Mouse (Mus musculus): ENCODE measurements at regions not wholly inside any gene's neighbourhood (a gene's known extent, or its start where the extent isn't known, plus 50 kb on each side); places are given as distances from the start of the nearest gene placed in this dataset.
"Not testable (repeated sequence)": the region's sequence is repeated elsewhere in the genome, so short reads cannot be mapped to it uniquely, and the experiment has no call there.

DNA sequence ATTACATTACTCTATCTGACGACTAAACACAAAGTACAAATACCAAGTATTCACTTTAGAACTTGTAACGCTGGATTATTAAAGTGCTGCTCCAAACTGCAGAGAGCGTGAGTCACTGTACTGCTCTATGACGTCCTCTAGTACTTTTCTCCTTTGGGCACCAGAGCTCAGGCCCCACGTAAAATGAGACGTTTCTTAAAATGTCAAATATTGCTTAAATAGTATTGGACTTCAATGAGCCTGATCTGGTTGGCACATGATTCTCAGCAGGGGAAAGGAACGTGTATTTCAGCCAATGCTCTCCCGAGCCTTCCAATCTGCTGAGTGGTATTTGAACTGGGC, 175.8 kb upstream of the Klf14 start:
- H3K9ac ChIP-seq (ENCODE audit: low read length) = no peak overlapping the region
- H3K4me2 ChIP-seq (ENCODE audit: low read depth, low read length) = no peak overlapping the region
- H3K9me3 ChIP-seq (replicated peaks; ENCODE audit: control insufficient read depth, low read length) = 0 out of 2 replicates have a peak, but pooled peaks cover 4% of the 10 kb centered on the region
- H3K4me1 ChIP-seq (ENCODE audit: control insufficient read depth, insufficient read depth, low read length) = peaks cover 5% of the 10 kb centered on the region
- no peaks in the 10 kb centered on the region for H3K36me3 ChIP-seq (ENCODE audit: control insufficient read depth, insufficient read depth)
- ATAC-seq (replicated peaks; ENCODE audit: extremely low read depth, insufficient read depth, low FRiP score) = no peak
- H3K27ac ChIP-seq (ENCODE audit: low read length) = no peak overlapping the region; the same call in 1 of the 2 replicates
- H3K27me3 ChIP-seq (ENCODE audit: control insufficient read depth, insufficient read depth, low read length) = no peaks in the 10 kb centered on the region
- H3K4me3 ChIP-seq (ENCODE audit: low read length) = no peak overlapping the region
- WGBS = 67% methylated on average over 8 of the region's 8 CpGs

DNA sequence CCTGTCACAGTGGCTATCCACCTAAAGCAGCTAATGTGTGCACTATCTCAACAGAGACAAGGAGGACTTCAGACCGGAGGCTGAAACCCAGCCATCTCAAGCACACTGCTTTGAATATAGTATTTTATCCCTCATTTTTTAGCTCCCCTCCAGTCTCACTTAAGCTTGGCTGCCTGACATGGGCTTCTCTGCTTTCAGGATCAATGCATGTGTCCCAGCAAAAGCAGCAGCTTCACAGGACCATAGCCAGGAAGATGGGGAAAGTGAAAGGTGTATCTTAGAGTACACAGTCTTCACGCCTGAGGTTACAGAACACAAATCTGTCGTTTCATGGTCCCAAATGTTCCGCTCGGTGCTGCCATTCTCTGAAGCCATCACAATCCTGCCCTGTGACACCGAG, 176.7 kb upstream of the Klf14 start:
- Histone ChIP-seq H3K27ac (ENCODE audit: low read length) (no peak overlapping the region), H3K27me3 (ENCODE audit: control insufficient read depth, insufficient read depth, low read length) (no peaks in the 10 kb centered on the region), H3K9me3 (replicated peaks; ENCODE audit: control insufficient read depth, low read length) (0 out of 2 replicates have a peak, but pooled peaks cover 4% of the 10 kb centered on the region), H3K9ac (ENCODE audit: low read length) (no peak overlapping the region), H3K4me3 (ENCODE audit: low read length) (no peak overlapping the region), H3K36me3 (ENCODE audit: control insufficient read depth, insufficient read depth) (no peaks in the 10 kb centered on the region), H3K4me1 (ENCODE audit: control insufficient read depth, insufficient read depth, low read length) (peaks cover 5% of the 10 kb centered on the region), H3K4me2 (ENCODE audit: low read depth, low read length) (no peak overlapping the region)
- 75% methylated on average over 6 of the region's 6 CpGs for whole genome bisulfite sequencing
- no peak for ATAC-seq (replicated peaks; ENCODE audit: extremely low read depth, insufficient read depth, low FRiP score)

DNA sequence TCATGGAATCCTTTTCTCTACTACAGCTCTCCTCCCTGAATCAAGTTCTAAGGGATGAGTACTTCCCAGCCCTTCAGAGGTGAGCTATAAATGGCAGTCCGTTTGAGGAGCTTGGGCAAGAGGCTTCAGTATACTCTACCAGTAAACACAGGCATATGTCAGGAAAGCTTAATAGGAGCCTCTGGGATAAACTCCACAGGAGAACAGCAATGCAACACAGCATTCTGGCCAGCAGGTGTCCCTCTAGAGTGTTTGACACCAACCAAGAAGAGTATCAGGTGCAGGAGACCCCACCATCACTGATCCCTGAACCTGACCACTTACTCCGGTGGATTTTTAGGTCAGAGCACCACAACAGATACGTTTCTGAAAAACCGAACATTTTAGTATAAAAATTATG, 178.0 kb upstream of the Klf14 start:
- ATAC-seq (replicated peaks; ENCODE audit: extremely low read depth, insufficient read depth, low FRiP score) = no peak
- Histone ChIP-seq H3K9ac (ENCODE audit: low read length) (no peak overlapping the region), H3K27ac (ENCODE audit: low read length) (no peak overlapping the region), H3K4me1 (ENCODE audit: control insufficient read depth, insufficient read depth, low read length) (peaks cover 5% of the 10 kb centered on the region), H3K4me3 (ENCODE audit: low read length) (no peak overlapping the region), H3K27me3 (ENCODE audit: control insufficient read depth, insufficient read depth, low read length) (no peaks in the 10 kb centered on the region), H3K9me3 (replicated peaks; ENCODE audit: control insufficient read depth, low read length) (0 out of 2 replicates have a peak, but pooled peaks cover 4% of the 10 kb centered on the region), H3K36me3 (ENCODE audit: control insufficient read depth, insufficient read depth) (no peaks in the 10 kb centered on the region), H3K4me2 (ENCODE audit: low read depth, low read length) (no peak overlapping the region)
- 53% methylated on average over 4 of the region's 4 CpGs for WGBS

DNA sequence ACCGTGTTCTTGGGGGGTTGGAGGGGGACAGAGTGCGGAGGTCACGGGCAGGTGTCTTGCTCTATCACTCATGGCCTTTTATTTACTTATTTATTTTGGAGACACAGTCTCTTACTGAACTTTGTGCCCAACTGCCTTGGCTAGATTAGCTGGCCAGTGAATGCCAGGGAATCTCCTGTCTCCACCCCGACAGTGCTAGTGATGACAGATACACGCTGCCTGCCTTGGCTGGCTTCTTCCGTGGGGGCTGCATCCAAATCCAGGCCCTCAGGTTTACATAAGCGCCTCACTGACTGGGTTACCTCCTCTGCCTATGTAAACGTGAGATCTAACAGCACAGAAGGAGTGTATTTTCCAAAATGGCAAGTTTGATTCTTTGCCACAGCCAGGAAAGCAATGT, 178.5 kb upstream of the Klf14 start:
- Histone ChIP-seq H3K27ac (ENCODE audit: low read length) (no peak overlapping the region), H3K4me3 (ENCODE audit: low read length) (no peak overlapping the region), H3K27me3 (ENCODE audit: control insufficient read depth, insufficient read depth, low read length) (no peaks in the 10 kb centered on the region), H3K9me3 (replicated peaks; ENCODE audit: control insufficient read depth, low read length) (0 out of 2 replicates have a peak, but pooled peaks cover 4% of the 10 kb centered on the region), H3K9ac (ENCODE audit: low read length) (no peak overlapping the region), H3K4me1 (ENCODE audit: control insufficient read depth, insufficient read depth, low read length) (peaks cover 5% of the 10 kb centered on the region), H3K4me2 (ENCODE audit: low read depth, low read length) (no peak overlapping the region), H3K36me3 (ENCODE audit: control insufficient read depth, insufficient read depth) (no peaks in the 10 kb centered on the region)
- WGBS = 63% methylated on average over 8 of the region's 8 CpGs
- ATAC-seq (replicated peaks; ENCODE audit: extremely low read depth, insufficient read depth, low FRiP score) = no peak

DNA sequence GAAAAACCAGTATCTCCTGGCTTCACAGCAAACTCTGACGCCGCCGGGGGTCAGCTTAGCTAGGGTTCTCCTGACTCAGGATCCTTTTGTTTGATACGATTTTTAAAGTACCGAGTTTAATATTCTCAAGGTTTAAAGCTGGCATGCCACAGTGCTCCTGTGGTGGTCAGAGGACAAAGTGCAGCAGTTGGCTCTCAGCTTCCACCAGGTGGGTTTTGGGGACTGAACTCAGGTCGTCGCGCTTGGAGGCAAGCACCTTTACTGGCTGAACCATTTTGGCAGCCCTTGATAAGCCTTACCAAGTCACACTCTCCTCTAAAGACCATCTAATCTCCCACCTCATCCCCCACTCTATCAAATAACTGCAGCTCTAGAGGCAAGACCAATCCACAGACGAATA, 181.1 kb upstream of the Klf14 start:
- Histone ChIP-seq H3K27ac (ENCODE audit: low read length) (no peak overlapping the region), H3K4me3 (ENCODE audit: low read length) (no peak overlapping the region), H3K4me2 (ENCODE audit: low read depth, low read length) (no peak overlapping the region), H3K36me3 (ENCODE audit: control insufficient read depth, insufficient read depth) (no peaks in the 10 kb centered on the region), H3K4me1 (ENCODE audit: control insufficient read depth, insufficient read depth, low read length) (no peaks in the 10 kb centered on the region), H3K27me3 (ENCODE audit: control insufficient read depth, insufficient read depth, low read length) (no peaks in the 10 kb centered on the region), H3K9me3 (replicated peaks; ENCODE audit: control insufficient read depth, low read length) (no peaks in the 10 kb centered on the region), H3K9ac (ENCODE audit: low read length) (no peak overlapping the region)
- WGBS = 81% methylated on average over 9 of the region's 9 CpGs
- ATAC-seq (replicated peaks; ENCODE audit: extremely low read depth, insufficient read depth, low FRiP score) = no peak

DNA sequence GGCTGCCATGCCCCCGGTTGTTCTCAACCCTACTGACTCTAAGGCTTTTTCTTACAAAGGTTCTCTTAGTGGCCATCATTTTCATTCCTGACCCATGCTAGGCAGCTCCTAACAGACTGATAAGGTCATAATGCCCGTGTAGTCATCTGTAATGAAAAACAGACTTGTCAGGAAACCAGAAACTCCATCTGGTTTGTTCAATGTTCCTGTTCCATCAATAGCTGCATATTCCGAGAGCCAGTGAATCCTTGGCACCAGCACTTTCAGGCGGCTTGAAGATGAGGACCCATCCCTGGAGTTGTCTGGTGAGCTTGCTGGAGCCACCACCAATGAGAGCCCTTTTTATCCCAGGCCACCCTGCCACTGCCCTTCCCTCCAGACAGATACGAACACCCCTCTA, 181.7 kb upstream of the Klf14 start:
- H3K27ac ChIP-seq (ENCODE audit: low read length) = no peak overlapping the region
- no peak overlapping the region for H3K9ac ChIP-seq (ENCODE audit: low read length)
- H3K4me2 ChIP-seq (ENCODE audit: low read depth, low read length) = no peak overlapping the region
- WGBS = 80% methylated on average over 5 of the region's 5 CpGs
- H3K4me3 ChIP-seq (ENCODE audit: low read length) = no peak overlapping the region
- H3K36me3 ChIP-seq (ENCODE audit: control insufficient read depth, insufficient read depth) = no peaks in the 10 kb centered on the region
- no peaks in the 10 kb centered on the region for H3K4me1 ChIP-seq (ENCODE audit: control insufficient read depth, insufficient read depth, low read length)
- no peaks in the 10 kb centered on the region for H3K9me3 ChIP-seq (replicated peaks; ENCODE audit: control insufficient read depth, low read length)
- H3K27me3 ChIP-seq (ENCODE audit: control insufficient read depth, insufficient read depth, low read length) = no peaks in the 10 kb centered on the region
- no peak for ATAC-seq (replicated peaks; ENCODE audit: extremely low read depth, insufficient read depth, low FRiP score)

DNA sequence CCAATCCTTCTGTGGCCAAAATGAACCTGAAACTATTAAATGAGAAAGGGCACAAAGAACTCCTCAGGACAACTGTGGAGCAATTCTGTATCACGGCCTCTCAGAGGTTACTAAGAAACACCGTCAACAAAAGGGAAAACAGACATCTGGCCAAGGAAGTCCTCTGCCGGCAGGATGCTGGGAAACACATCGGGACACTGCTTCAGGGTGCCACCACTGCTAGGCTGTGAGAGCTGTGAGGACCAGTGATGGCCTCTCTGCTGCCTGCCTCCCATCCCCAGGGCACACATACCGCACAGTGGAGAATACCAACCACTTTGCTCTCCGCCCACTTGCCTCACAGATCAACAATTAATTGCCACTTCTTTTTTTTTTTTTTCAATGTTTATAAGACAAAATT, 182.6 kb upstream of the Klf14 start:
- Histone ChIP-seq H3K4me2 (ENCODE audit: low read depth, low read length) (no peak overlapping the region), H3K4me3 (ENCODE audit: low read length) (no peak overlapping the region), H3K9me3 (replicated peaks; ENCODE audit: control insufficient read depth, low read length) (no peaks in the 10 kb centered on the region), H3K27ac (ENCODE audit: low read length) (no peak overlapping the region), H3K4me1 (ENCODE audit: control insufficient read depth, insufficient read depth, low read length) (no peaks in the 10 kb centered on the region), H3K27me3 (ENCODE audit: control insufficient read depth, insufficient read depth, low read length) (no peaks in the 10 kb centered on the region), H3K9ac (ENCODE audit: low read length) (no peak overlapping the region), H3K36me3 (ENCODE audit: control insufficient read depth, insufficient read depth) (no peaks in the 10 kb centered on the region)
- 47% methylated on average over 6 of the region's 6 CpGs for WGBS
- no peak; the same call in 1 of the 2 replicates for ATAC-seq (replicated peaks; ENCODE audit: extremely low read depth, insufficient read depth, low FRiP score)

DNA sequence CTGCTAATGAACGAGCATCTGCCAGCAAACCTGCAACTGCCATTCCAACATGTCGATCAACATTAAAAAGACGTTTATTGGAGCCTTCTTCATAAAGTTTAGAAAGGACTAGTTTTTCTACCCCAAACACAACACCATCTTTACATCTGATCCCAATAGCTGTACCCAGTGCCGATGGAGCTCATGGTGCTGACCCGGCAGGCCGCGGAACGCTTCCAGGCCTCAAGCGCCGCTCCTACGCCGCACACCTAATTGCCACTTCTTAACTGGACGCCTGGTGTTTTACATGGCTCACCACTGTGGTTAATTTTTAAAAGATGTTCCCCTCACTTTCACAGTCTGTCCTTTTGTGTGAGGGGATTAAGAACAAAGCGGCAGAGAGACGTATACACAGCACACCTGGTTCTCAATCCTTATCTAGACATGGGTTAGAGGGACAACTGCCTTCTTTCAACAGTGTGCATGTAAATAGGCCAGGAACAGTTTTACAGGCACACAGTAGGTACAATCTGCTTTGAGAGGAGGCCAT, 183.7 kb upstream of the Klf14 start:
- H3K4me3 ChIP-seq (ENCODE audit: low read length); H3K36me3 ChIP-seq (ENCODE audit: control insufficient read depth, insufficient read depth); H3K4me1 ChIP-seq (ENCODE audit: control insufficient read depth, insufficient read depth, low read length); H3K9ac ChIP-seq (ENCODE audit: low read length); H3K9me3 ChIP-seq (replicated peaks; ENCODE audit: control insufficient read depth, low read length); ATAC-seq (replicated peaks; ENCODE audit: extremely low read depth, insufficient read depth, low FRiP score); H3K27ac ChIP-seq (ENCODE audit: low read length); H3K27me3 ChIP-seq (ENCODE audit: control insufficient read depth, insufficient read depth, low read length); H3K4me2 ChIP-seq (ENCODE audit: low read depth, low read length): not testable (repeated sequence)
- 94% methylated on average over 15 of the region's 15 CpGs for WGBS

DNA sequence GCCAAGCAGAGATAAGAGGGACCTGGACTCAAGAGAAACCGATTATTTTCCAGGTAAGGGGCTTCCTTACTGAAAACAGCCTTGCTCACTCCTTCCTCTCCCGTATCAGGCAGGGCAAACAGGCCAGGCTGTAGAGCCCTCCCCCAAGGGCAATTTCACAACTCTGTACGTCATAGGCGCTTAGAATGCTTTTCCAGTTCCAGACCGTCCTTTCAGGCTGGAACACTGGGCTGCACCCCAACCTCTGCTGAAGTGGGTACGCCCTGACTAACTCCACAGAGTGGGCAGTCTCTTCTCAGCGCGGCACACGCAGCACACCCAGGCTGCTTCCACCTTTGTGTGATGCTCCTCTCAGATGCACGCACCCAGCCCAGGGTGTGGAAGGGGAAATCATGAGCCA, 186.8 kb upstream of the Klf14 start:
- no peak for ATAC-seq (replicated peaks; ENCODE audit: extremely low read depth, insufficient read depth, low FRiP score)
- 72% methylated on average over 10 of the region's 10 CpGs for WGBS

DNA sequence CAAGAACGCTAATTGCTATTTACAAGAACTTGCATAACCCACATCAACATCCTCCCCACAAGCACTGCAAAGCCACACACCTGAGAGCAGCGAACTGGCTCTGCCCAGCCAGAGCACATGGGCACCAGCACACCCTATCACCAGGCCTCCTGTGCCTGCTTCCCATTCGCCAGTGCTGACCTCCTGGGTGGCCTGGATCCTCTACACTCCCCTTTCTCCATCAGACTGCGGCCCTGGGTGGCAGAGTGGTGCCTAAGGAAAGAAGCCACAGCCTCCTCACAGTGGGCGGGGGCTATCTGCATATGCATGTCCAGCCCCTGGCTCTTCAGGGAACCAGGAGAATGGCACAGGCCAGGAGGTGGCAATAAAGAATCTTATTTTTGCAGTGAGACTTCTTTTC, 187.9 kb upstream of the Klf14 start:
- WGBS = 58% methylated on average over 5 of the region's 5 CpGs
- no peaks in the 10 kb centered on the region for H3K9me3 ChIP-seq (replicated peaks; ENCODE audit: control insufficient read depth, low read length)
- ATAC-seq (replicated peaks; ENCODE audit: extremely low read depth, insufficient read depth, low FRiP score) = no peak
- no peak overlapping the region for H3K27ac ChIP-seq (ENCODE audit: low read length)
- H3K27me3 ChIP-seq (ENCODE audit: control insufficient read depth, insufficient read depth, low read length) = no peaks in the 10 kb centered on the region
- H3K4me3 ChIP-seq (ENCODE audit: low read length) = no peak overlapping the region
- no peak overlapping the region for H3K9ac ChIP-seq (ENCODE audit: low read length)
- no peaks in the 10 kb centered on the region for H3K4me1 ChIP-seq (ENCODE audit: control insufficient read depth, insufficient read depth, low read length)
- H3K4me2 ChIP-seq (ENCODE audit: low read depth, low read length) = no peak overlapping the region
- H3K36me3 ChIP-seq (ENCODE audit: control insufficient read depth, insufficient read depth) = no peaks in the 10 kb centered on the region

More for the DNA sequence above, 186.8 kb upstream of the Klf14 start:
- no peak overlapping the region for H3K9ac ChIP-seq (ENCODE audit: low read length)
- no peaks in the 10 kb centered on the region for H3K9me3 ChIP-seq (replicated peaks; ENCODE audit: control insufficient read depth, low read length)
- no peak overlapping the region for H3K4me2 ChIP-seq (ENCODE audit: low read depth, low read length)
- no peaks in the 10 kb centered on the region for H3K4me1 ChIP-seq (ENCODE audit: control insufficient read depth, insufficient read depth, low read length)
- no peaks in the 10 kb centered on the region for H3K36me3 ChIP-seq (ENCODE audit: control insufficient read depth, insufficient read depth)
- H3K27me3 ChIP-seq (ENCODE audit: control insufficient read depth, insufficient read depth, low read length) = no peaks in the 10 kb centered on the region
- H3K27ac ChIP-seq (ENCODE audit: low read length) = no peak overlapping the region
- no peak overlapping the region for H3K4me3 ChIP-seq (ENCODE audit: low read length)

Measured in heart, embryonic 16.5 days (tissue).